Mouse (Mus musculus) liver, postnatal 0 days (tissue): ENCODE measurements at regions not wholly inside any gene's neighbourhood (a gene's known extent, or its start where the extent isn't known, plus 50 kb on each side); places are given as distances from the start of the nearest gene placed in this dataset.

Experiments
- ATAC-seq: fragments of 200-750 bp; cut with Nextera tagmentation; 2 replicates; pipeline ENCODE4 v1.8.0; 2017; ENCODE audit warnings: mild to moderate bottlenecking, moderate library complexity
- DNase-seq: peaks from one replicate; pipeline ENCODE4 v3.0.0-alpha.2; 2016
- H3K27ac ChIP-seq: fragments of 300-500 bp; sonication (generic); 2 replicates; pipeline ENCODE4 v1.5.1; 2014; ENCODE audit warnings: antibody characterized with exemption, moderate library complexity, mild to moderate bottlenecking, low read depth
- H3K27me3 ChIP-seq: fragments of 300-500 bp; sonication (generic); 2 replicates; pipeline ENCODE4 v1.6.1; 2014; ENCODE audit warnings: low read length, control low read depth, mixed read lengths; ENCODE audit not compliant: insufficient read depth
- H3K36me3 ChIP-seq: fragments of 300-500 bp; sonication (generic); replicated peaks from 2 replicates; pipeline ENCODE4 v1.6.1; 2014; ENCODE audit warnings: mild to moderate bottlenecking, control low read depth, low read length, moderate library complexity, mixed read lengths; ENCODE audit not compliant: insufficient read depth
- H3K4me1 ChIP-seq: fragments of 300-500 bp; sonication (generic); 2 replicates; pipeline ENCODE4 v1.6.1; 2014; ENCODE audit warnings: antibody characterized with exemption, mild to moderate bottlenecking, control low read depth; ENCODE audit not compliant: insufficient read depth
- H3K4me2 ChIP-seq: fragments of 300-500 bp; sonication (generic); 2 replicates; pipeline ENCODE4 v1.6.1; 2014; ENCODE audit warnings: low read depth, mild to moderate bottlenecking, low read length, moderate library complexity, mixed read lengths
- H3K4me3 ChIP-seq: fragments of 300-500 bp; sonication (generic); 2 replicates; pipeline ENCODE4 v1.5.1; 2014; ENCODE audit warnings: low read depth, low read length
- H3K9ac ChIP-seq: fragments of 300-500 bp; sonication (generic); replicated peaks from 2 replicates; pipeline ENCODE4 v1.6.1; 2014; ENCODE audit warnings: mild to moderate bottlenecking, moderate library complexity
- H3K9me3 ChIP-seq: fragments of 300-500 bp; sonication (generic); 2 replicates; pipeline ENCODE4 v1.6.1; 2016; ENCODE audit warnings: mild to moderate bottlenecking, control low read depth, low read length, mixed read lengths
- CTCF ChIP-seq: sonication (generic); IDR thresholded peaks from 2 replicates; pipeline ENCODE4 v1.5.1; 2016; ENCODE audit warnings: antibody characterized with exemption, low read depth
- EP300 ChIP-seq: IDR thresholded peaks from 2 replicates; pipeline ENCODE4 v1.6.1; 2016; ENCODE audit warnings: antibody characterized with exemption, low read depth, mild to moderate bottlenecking
- WGBS: fragments of 180-500 bp; shearing (Covaris S2); extraction: QIAGEN DNeasy Blood & Tissue Kit; methylation state at CpG from one replicate; pipeline ENCODE4 v1.1.7; 2014; ENCODE audit not compliant: insufficient replicate concordance; 5-methylcytosine and 5-hydroxymethylcytosine counted together

GRCm38 (mm10) chr12:13164791-13165190, 84.2 kb downstream of the Ddx1 start:
- DNase-seq (no peak), ATAC-seq (no peak)
- H3K9ac ChIP-seq = no peak overlapping the region
- WGBS = 71% methylated on average over 2 of the region's 2 CpGs
- no peak overlapping the region for H3K27ac ChIP-seq
- no peak overlapping the region for H3K4me2 ChIP-seq
- TF ChIP-seq CTCF (no peak), EP300 (no peak)
- no peaks in the 10 kb centered on the region for H3K27me3 ChIP-seq
- no peaks in the 10 kb centered on the region for H3K36me3 ChIP-seq
- no peaks in the 10 kb centered on the region for H3K4me1 ChIP-seq
- H3K4me3 ChIP-seq = no peak overlapping the region
- no peaks in the 10 kb centered on the region for H3K9me3 ChIP-seq

- Histone ChIP-seq H3K36me3 (no peaks in the 10 kb centered on the region), H3K4me3 (no peak overlapping the region), H3K4me2 (no peak overlapping the region), H3K9ac (no peak overlapping the region), H3K27me3 (no peaks in the 10 kb centered on the region), H3K4me1 (no peaks in the 10 kb centered on the region), H3K27ac (no peak overlapping the region), H3K9me3 (no peaks in the 10 kb centered on the region)
- DNase-seq = no peak
- WGBS = 79% methylated on average over 1 of the region's 1 CpGs
- no peak for ATAC-seq
- no peak for TF ChIP-seq CTCF
- no peak for TF ChIP-seq EP300
These were observed 88.0 kb downstream of the Ddx1 start for GRCm38 (mm10) chr12:13161051-13161450.

GRCm38 (mm10) chr12:13159346-13160055, 89.5 kb downstream of the Ddx1 start:
- H3K27me3 ChIP-seq = no peaks in the 10 kb centered on the region
- H3K9me3 ChIP-seq = no peaks in the 10 kb centered on the region
- TF ChIP-seq EP300 (no peak), CTCF (no peak)
- H3K36me3 ChIP-seq = no peaks in the 10 kb centered on the region
- H3K4me3 ChIP-seq = no peak overlapping the region
- no peak overlapping the region for H3K9ac ChIP-seq
- no peak overlapping the region for H3K27ac ChIP-seq
- ATAC-seq (no peak), DNase-seq (no peak)
- no peaks in the 10 kb centered on the region for H3K4me1 ChIP-seq
- no peak overlapping the region for H3K4me2 ChIP-seq

GRCm38 (mm10) chr12:13157666-13158381, 91.2 kb downstream of the Ddx1 start:
- no peaks in the 10 kb centered on the region for H3K27me3 ChIP-seq
- no peaks in the 10 kb centered on the region for H3K9me3 ChIP-seq
- TF ChIP-seq CTCF (no peak), EP300 (no peak)
- WGBS = 81% methylated on average over 7 of the region's 7 CpGs
- H3K9ac ChIP-seq = no peak overlapping the region
- H3K4me1 ChIP-seq = no peaks in the 10 kb centered on the region
- H3K4me3 ChIP-seq = no peak overlapping the region
- no peak for ATAC-seq
- no peak overlapping the region for H3K4me2 ChIP-seq
- H3K27ac ChIP-seq = no peak overlapping the region
- no peaks in the 10 kb centered on the region for H3K36me3 ChIP-seq
- no peak for DNase-seq

GRCm38 (mm10) chr12:13157089-13157488, 91.9 kb downstream of the Ddx1 start:
- ATAC-seq (no peak), DNase-seq (no peak)
- no peaks in the 10 kb centered on the region for H3K4me1 ChIP-seq
- no peak overlapping the region for H3K27ac ChIP-seq
- no peak for TF ChIP-seq CTCF
- TF ChIP-seq EP300 = no peak
- H3K4me2 ChIP-seq = no peak overlapping the region
- no peaks in the 10 kb centered on the region for H3K36me3 ChIP-seq
- no peaks in the 10 kb centered on the region for H3K27me3 ChIP-seq
- H3K4me3 ChIP-seq = no peak overlapping the region
- H3K9me3 ChIP-seq = no peaks in the 10 kb centered on the region
- 73% methylated on average over 10 of the region's 10 CpGs for WGBS
- H3K9ac ChIP-seq = no peak overlapping the region

GRCm38 (mm10) chr12:13150751-13151150, 98.3 kb downstream of the Ddx1 start:
- Histone ChIP-seq H3K36me3 (no peaks in the 10 kb centered on the region), H3K4me1 (no peaks in the 10 kb centered on the region), H3K4me3 (no peak overlapping the region), H3K9me3 (no peaks in the 10 kb centered on the region), H3K27me3 (no peaks in the 10 kb centered on the region), H3K4me2 (no peak overlapping the region), H3K9ac (no peak overlapping the region), H3K27ac (no peak overlapping the region)
- 46% methylated on average over 4 of the region's 4 CpGs for WGBS
- DNase-seq (no peak), ATAC-seq (no peak)
- 0 out of 2 replicates have a peak, but pooled peaks have one; percentile 9 for TF ChIP-seq EP300
- no peak for TF ChIP-seq CTCF
